Mouse (Mus musculus): Measurements from ENCODE around the gene Arhgap31.

GRCm38 (mm10) chr16:38730921-38731320 lies 17.8 kb upstream of the Arhgap31 start:
- TF ChIP-seq CTCF (IDR thresholded peaks at IDR 0.05; ENCODE audit: low read depth) (no peak), EP300 (IDR thresholded peaks at IDR 0.05; ENCODE audit: low read depth) (no peak)

All from liver, postnatal 0 days (tissue).